Mouse (Mus musculus) c-Kit-positive CD71-positive TER-119-negative erythroid progenitor cells, embryonic 14.5 days (primary cell): ENCODE measurements around the gene Napepld.
"Not testable (repeated sequence)": the region's sequence is repeated elsewhere in the genome, so short reads cannot be mapped to it uniquely, and the experiment has no call there.

Experiments used
- DNase-seq: peaks from one replicate; pipeline ENCODE4 v3.0.0-alpha.2; 2013; ENCODE audit warnings: low read depth

Gene Napepld

GRCm38 (mm10) chr5:21701351-21702008, at the start of gene Napepld:
Gene Napepld, minus strand, starts transcription at chr5:21701396.
- DNase-seq = peak; percentile 91

- no peak for DNase-seq
Measured at GRCm38 (mm10) chr5:21745966-21746365, 44.8 kb upstream of the Napepld start.

- DNase-seq = no peak
Measured at GRCm38 (mm10) chr5:21744651-21745050, 43.5 kb upstream of the Napepld start.

GRCm38 (mm10) chr5:21743606-21744005, 42.4 kb upstream of the Napepld start:
- no peak for DNase-seq

- no peak for DNase-seq
Measured at GRCm38 (mm10) chr5:21739881-21740280, 38.7 kb upstream of the Napepld start.

- DNase-seq = no peak
Measured at GRCm38 (mm10) chr5:21739120-21739519, 37.9 kb upstream of the Napepld start.

GRCm38 (mm10) chr5:21737620-21738019, 36.4 kb upstream of the Napepld start:
- no peak for DNase-seq

GRCm38 (mm10) chr5:21736956-21737585, 35.9 kb upstream of the Napepld start, which contains the start of gene Pmpcb:
Gene Pmpcb, plus strand, starts transcription at chr5:21737141.
- peak; percentile 82 for DNase-seq

GRCm38 (mm10) chr5:21736046-21736445, 34.9 kb upstream of the Napepld start:
- no peak for DNase-seq

GRCm38 (mm10) chr5:21735584-21735983, 34.4 kb upstream of the Napepld start:
- peak; percentile 81 for DNase-seq

- DNase-seq = no peak
Measured at GRCm38 (mm10) chr5:21735100-21735499, 33.9 kb upstream of the Napepld start.

GRCm38 (mm10) chr5:21732930-21733329, 31.7 kb upstream of the Napepld start:
- DNase-seq = no peak

- DNase-seq = no peak
Measured at GRCm38 (mm10) chr5:21732177-21732911, 31.1 kb upstream of the Napepld start.

GRCm38 (mm10) chr5:21729107-21729506, 27.9 kb upstream of the Napepld start:
- DNase-seq = no peak

- no peak for DNase-seq
Measured at GRCm38 (mm10) chr5:21724872-21725271, 23.7 kb upstream of the Napepld start.

GRCm38 (mm10) chr5:21724427-21724826, 23.2 kb upstream of the Napepld start:
- no peak for DNase-seq

GRCm38 (mm10) chr5:21719209-21719608, 18.0 kb upstream of the Napepld start:
- DNase-seq = no peak

- DNase-seq = no peak
Measured at GRCm38 (mm10) chr5:21718546-21718945, 17.4 kb upstream of the Napepld start.

- DNase-seq = no peak
Measured at GRCm38 (mm10) chr5:21717165-21717715, 16.0 kb upstream of the Napepld start.

- no peak for DNase-seq
Measured at GRCm38 (mm10) chr5:21714447-21714846, 13.3 kb upstream of the Napepld start.

- no peak for DNase-seq
Measured at GRCm38 (mm10) chr5:21712127-21712715, 11.0 kb upstream of the Napepld start.

- DNase-seq = not testable (repeated sequence)
Measured at GRCm38 (mm10) chr5:21708011-21708410, 6.8 kb upstream of the Napepld start.
